Mouse (Mus musculus): ENCODE measurements at regions not wholly inside any gene's neighbourhood (a gene's known extent, or its start where the extent isn't known, plus 50 kb on each side); places are given as distances from the start of the nearest gene placed in this dataset.

- H3K36me3 ChIP-seq (replicated peaks): no peaks in the 10 kb centered on the region
- H3K9me3 ChIP-seq (replicated peaks): no peaks in the 10 kb centered on the region
- DNase-seq (ENCODE audit: low spot score): no peak
- no peak overlapping the region for H3K4me3 ChIP-seq (ENCODE audit: low read depth, low read length)
- no peaks in the 10 kb centered on the region for H3K27me3 ChIP-seq (ENCODE audit: insufficient read depth, low read length)
- H3K4me1 ChIP-seq (ENCODE audit: insufficient read depth, low read depth, low read length): no peaks in the 10 kb centered on the region
- TF ChIP-seq GATA1 (IDR thresholded peaks at IDR 0.05; ENCODE audit: borderline replicate concordance, low read length) (no peak), POLR2AphosphoS5 (IDR thresholded peaks at IDR 0.05; ENCODE audit: insufficient replicate concordance, low read depth, low read length) (no peak), TAL1 (conservative IDR thresholded peaks at IDR 0.05; ENCODE audit: low read depth, low read length) (no peak), GATA2 (IDR thresholded peaks at IDR 0.05; ENCODE audit: borderline replicate concordance, low read depth, low read length) (no peak), CTCF (IDR thresholded peaks at IDR 0.05; ENCODE audit: low read depth, low read length) (no peak)
- ATAC-seq (ENCODE audit: extremely low read depth, insufficient number of reproducible peaks, low FRiP score, poor library complexity, severe bottlenecking): no peak
Measured at GRCm38 (mm10) chr16:77503556-77503955, 98.3 kb downstream of the Gm11146 start.

GRCm38 (mm10) chr16:77502916-77503315, 99.0 kb downstream of the Gm11146 start:
- no peaks in the 10 kb centered on the region for H3K27me3 ChIP-seq (ENCODE audit: insufficient read depth, low read length)
- H3K36me3 ChIP-seq (replicated peaks): no peaks in the 10 kb centered on the region
- no peaks in the 10 kb centered on the region for H3K9me3 ChIP-seq (replicated peaks)
- H3K4me3 ChIP-seq (ENCODE audit: low read depth, low read length): no peak overlapping the region
- DNase-seq (ENCODE audit: low spot score): no peak
- TF ChIP-seq POLR2AphosphoS5 (IDR thresholded peaks at IDR 0.05; ENCODE audit: insufficient replicate concordance, low read depth, low read length) (no peak), TAL1 (conservative IDR thresholded peaks at IDR 0.05; ENCODE audit: low read depth, low read length) (no peak), CTCF (IDR thresholded peaks at IDR 0.05; ENCODE audit: low read depth, low read length) (no peak), GATA2 (IDR thresholded peaks at IDR 0.05; ENCODE audit: borderline replicate concordance, low read depth, low read length) (no peak), GATA1 (IDR thresholded peaks at IDR 0.05; ENCODE audit: borderline replicate concordance, low read length) (no peak)
- no peak for ATAC-seq (ENCODE audit: extremely low read depth, insufficient number of reproducible peaks, low FRiP score, poor library complexity, severe bottlenecking)
- H3K4me1 ChIP-seq (ENCODE audit: insufficient read depth, low read depth, low read length): no peaks in the 10 kb centered on the region

GRCm38 (mm10) chr16:77502026-77502425, 99.9 kb downstream of the Gm11146 start:
- Histone ChIP-seq H3K4me1 (ENCODE audit: insufficient read depth, low read depth, low read length) (no peaks in the 10 kb centered on the region), H3K36me3 (replicated peaks) (no peaks in the 10 kb centered on the region), H3K4me3 (ENCODE audit: low read depth, low read length) (no peak overlapping the region), H3K9me3 (replicated peaks) (no peaks in the 10 kb centered on the region), H3K27me3 (ENCODE audit: insufficient read depth, low read length) (no peaks in the 10 kb centered on the region)
- TF ChIP-seq GATA2 (IDR thresholded peaks at IDR 0.05; ENCODE audit: borderline replicate concordance, low read depth, low read length): no peak
- no peak for TF ChIP-seq TAL1 (conservative IDR thresholded peaks at IDR 0.05; ENCODE audit: low read depth, low read length)
- no peak for TF ChIP-seq GATA1 (IDR thresholded peaks at IDR 0.05; ENCODE audit: borderline replicate concordance, low read length)
- no peak for TF ChIP-seq CTCF (IDR thresholded peaks at IDR 0.05; ENCODE audit: low read depth, low read length)
- TF ChIP-seq POLR2AphosphoS5 (IDR thresholded peaks at IDR 0.05; ENCODE audit: insufficient replicate concordance, low read depth, low read length): no peak
- DNase-seq (ENCODE audit: low spot score): no peak
- no peak for ATAC-seq (ENCODE audit: extremely low read depth, insufficient number of reproducible peaks, low FRiP score, poor library complexity, severe bottlenecking)

GRCm38 (mm10) chr16:77500981-77501380, 100.9 kb downstream of the Gm11146 start:
- Histone ChIP-seq H3K4me1 (ENCODE audit: insufficient read depth, low read depth, low read length) (no peaks in the 10 kb centered on the region), H3K4me3 (ENCODE audit: low read depth, low read length) (no peak overlapping the region), H3K27me3 (ENCODE audit: insufficient read depth, low read length) (no peaks in the 10 kb centered on the region), H3K36me3 (replicated peaks) (no peaks in the 10 kb centered on the region), H3K9me3 (replicated peaks) (no peaks in the 10 kb centered on the region)
- no peak for TF ChIP-seq CTCF (IDR thresholded peaks at IDR 0.05; ENCODE audit: low read depth, low read length)
- TF ChIP-seq GATA2 (IDR thresholded peaks at IDR 0.05; ENCODE audit: borderline replicate concordance, low read depth, low read length): no peak
- no peak for TF ChIP-seq TAL1 (conservative IDR thresholded peaks at IDR 0.05; ENCODE audit: low read depth, low read length)
- DNase-seq (ENCODE audit: low spot score): no peak
- no peak for ATAC-seq (ENCODE audit: extremely low read depth, insufficient number of reproducible peaks, low FRiP score, poor library complexity, severe bottlenecking)

DNA sequence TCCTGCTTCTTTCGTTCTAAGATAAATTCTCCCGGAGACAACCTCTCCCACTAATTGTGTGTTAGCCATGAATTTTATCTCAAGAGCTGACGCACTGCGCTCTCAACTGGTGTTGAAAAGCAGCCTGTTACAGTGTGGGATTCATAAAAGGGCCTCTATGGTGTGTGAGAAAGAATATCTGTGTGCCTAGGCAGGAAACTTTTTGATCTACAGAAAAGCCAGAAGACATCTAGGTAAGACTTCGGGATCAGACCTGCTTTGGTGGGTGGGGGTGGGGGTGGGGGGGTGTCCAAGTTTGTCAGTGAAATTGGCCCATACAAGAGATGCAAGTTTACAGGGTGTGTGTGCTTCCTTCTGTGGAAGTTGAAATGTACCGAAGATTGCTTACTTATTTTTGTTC, 101.5 kb downstream of the Gm11146 start:
- H3K36me3 ChIP-seq (replicated peaks): no peaks in the 10 kb centered on the region
- ATAC-seq (ENCODE audit: extremely low read depth, insufficient number of reproducible peaks, low FRiP score, poor library complexity, severe bottlenecking) (no peak), DNase-seq (ENCODE audit: low spot score) (no peak)
- TF ChIP-seq GATA1 (IDR thresholded peaks at IDR 0.05; ENCODE audit: borderline replicate concordance, low read length): no peak
- TF ChIP-seq GATA2 (IDR thresholded peaks at IDR 0.05; ENCODE audit: borderline replicate concordance, low read depth, low read length): no peak
- TF ChIP-seq POLR2AphosphoS5 (IDR thresholded peaks at IDR 0.05; ENCODE audit: insufficient replicate concordance, low read depth, low read length): no peak
- no peak for TF ChIP-seq TAL1 (conservative IDR thresholded peaks at IDR 0.05; ENCODE audit: low read depth, low read length)
- no peak for TF ChIP-seq CTCF (IDR thresholded peaks at IDR 0.05; ENCODE audit: low read depth, low read length)
- no peaks in the 10 kb centered on the region for H3K4me1 ChIP-seq (ENCODE audit: insufficient read depth, low read depth, low read length)
- no peaks in the 10 kb centered on the region for H3K27me3 ChIP-seq (ENCODE audit: insufficient read depth, low read length)
- no peak overlapping the region for H3K4me3 ChIP-seq (ENCODE audit: low read depth, low read length)
- no peaks in the 10 kb centered on the region for H3K9me3 ChIP-seq (replicated peaks)

- no peak for ATAC-seq (ENCODE audit: extremely low read depth, insufficient number of reproducible peaks, low FRiP score, poor library complexity, severe bottlenecking)
- no peak for TF ChIP-seq CTCF (IDR thresholded peaks at IDR 0.05; ENCODE audit: low read depth, low read length)
- no peak for TF ChIP-seq TAL1 (conservative IDR thresholded peaks at IDR 0.05; ENCODE audit: low read depth, low read length)
- no peak for TF ChIP-seq GATA1 (IDR thresholded peaks at IDR 0.05; ENCODE audit: borderline replicate concordance, low read length)
- TF ChIP-seq GATA2 (IDR thresholded peaks at IDR 0.05; ENCODE audit: borderline replicate concordance, low read depth, low read length): no peak
- no peak overlapping the region for H3K4me3 ChIP-seq (ENCODE audit: low read depth, low read length)
- H3K27me3 ChIP-seq (ENCODE audit: insufficient read depth, low read length): no peaks in the 10 kb centered on the region
- no peaks in the 10 kb centered on the region for H3K4me1 ChIP-seq (ENCODE audit: insufficient read depth, low read depth, low read length)
- DNase-seq (ENCODE audit: low spot score): no peak
- H3K9me3 ChIP-seq (replicated peaks): 0 out of 2 replicates have a peak, but pooled peaks cover 2% of the 10 kb centered on the region
- no peaks in the 10 kb centered on the region for H3K36me3 ChIP-seq (replicated peaks)
Measured at GRCm38 (mm10) chr16:77499537-77500301, 102.2 kb downstream of the Gm11146 start.

All from G1E (cell line).